Mouse (Mus musculus) 3134 (cell line): ENCODE results near the gene S100a8.
A peak's percentile ranks its signal among the peaks of the same experiment; 100 is the strongest.

Experiments
- DNase-seq: peaks from one replicate; pipeline ENCODE4 v3.0.0-alpha.2; 2011; ENCODE audit warnings: low spot score; ENCODE audit not compliant: insufficient read length; ENCODE audit errors: extremely low read depth

The S100a8 gene

DNA sequence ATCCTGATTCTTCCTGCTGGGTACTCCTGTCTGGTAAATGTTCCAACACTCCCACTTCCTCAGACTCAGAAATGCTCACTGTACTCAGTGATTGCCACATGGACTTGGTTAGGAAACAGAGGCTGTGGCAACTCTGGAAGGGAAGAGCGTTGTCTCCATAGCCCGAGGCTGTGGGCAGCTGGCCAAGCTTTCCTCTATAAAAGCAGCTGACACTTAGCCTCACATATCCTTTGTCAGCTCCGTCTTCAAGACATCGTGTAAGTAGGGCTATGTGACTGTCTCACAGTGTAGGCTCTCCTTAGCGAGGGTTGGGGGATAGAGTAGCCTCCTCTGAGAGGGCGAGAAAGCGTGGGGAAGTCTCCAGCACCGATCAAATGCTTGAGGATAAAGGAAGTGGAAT lies at the start of gene S100a8:
Gene S100a8, plus strand, starts transcription at position 133 of the 400 bp plus-strand sequence.
- DNase-seq, result peak; percentile 47

DNA sequence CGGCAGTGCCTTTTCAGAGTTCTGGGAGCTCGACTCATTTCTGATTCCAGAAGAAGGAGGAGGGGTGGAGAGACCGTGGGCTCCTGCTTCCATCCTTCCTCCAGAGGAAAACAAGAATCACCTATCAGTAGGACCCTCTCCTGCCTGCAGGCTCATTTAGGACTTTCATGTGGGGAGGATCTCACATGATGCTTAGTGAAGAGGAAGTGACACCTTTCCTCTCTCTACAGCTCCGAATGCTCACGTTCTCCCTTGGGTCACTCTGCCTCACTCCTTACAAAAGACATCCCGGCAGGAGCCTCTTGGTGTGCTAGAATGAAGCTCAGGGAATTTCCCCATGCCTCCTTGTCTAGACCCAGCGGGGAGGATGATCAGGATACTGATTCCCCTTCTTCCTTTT lies 47.2 kb upstream of the S100a8 start:
- no peak for DNase-seq

- DNase-seq, result no peak
Observed at GRCm38 (mm10) chr3:90623435-90624071, 45.2 kb upstream of the S100a8 start.

GRCm38 (mm10) chr3:90625496-90625895 lies 43.3 kb upstream of the S100a8 start:
- DNase-seq, result no peak

GRCm38 (mm10) chr3:90626266-90627021 lies 42.3 kb upstream of the S100a8 start:
- no peak for DNase-seq

GRCm38 (mm10) chr3:90627366-90627765 lies 41.4 kb upstream of the S100a8 start:
- no peak for DNase-seq

- DNase-seq, result no peak
Observed at GRCm38 (mm10) chr3:90627807-90628206, 41.0 kb upstream of the S100a8 start.

DNA sequence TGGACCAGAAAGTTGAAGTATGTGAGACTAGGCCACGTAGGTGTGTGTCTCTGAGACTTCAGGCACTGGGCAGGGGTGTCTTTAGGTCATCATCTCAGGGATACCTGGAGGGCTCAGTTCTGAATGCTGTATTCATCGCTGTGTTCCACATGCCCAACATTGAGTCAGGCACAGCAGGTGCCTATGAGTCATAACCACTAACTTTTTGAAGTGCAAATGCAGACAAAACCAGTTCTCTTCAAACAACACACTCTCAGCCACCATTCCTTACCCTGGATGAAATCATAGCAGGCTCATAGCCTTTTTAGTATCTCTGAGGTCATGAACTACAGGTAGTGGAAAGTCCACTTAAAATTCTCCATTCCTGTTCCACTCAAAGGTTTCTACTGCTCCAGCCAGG lies 39.5 kb upstream of the S100a8 start:
- DNase-seq, result no peak

DNA sequence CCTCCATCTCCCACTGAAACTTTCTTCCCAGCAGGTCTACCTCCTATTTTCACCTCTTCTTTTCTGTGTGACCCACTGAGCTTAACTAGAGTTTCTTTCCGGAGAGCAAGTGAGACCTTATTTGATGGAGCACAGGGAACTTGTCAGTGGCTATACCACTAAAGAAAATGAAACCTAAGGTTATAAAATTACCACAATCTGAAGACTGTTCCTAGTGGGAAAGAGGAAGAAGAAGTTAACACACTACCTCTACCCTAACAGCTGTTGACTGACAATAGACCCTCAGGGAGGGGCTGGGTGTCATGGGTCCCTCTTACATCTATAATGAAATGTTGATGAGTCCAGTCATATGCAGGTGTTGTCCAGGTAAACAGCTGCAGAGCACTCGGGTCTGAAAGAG lies 36.8 kb upstream of the S100a8 start:
- no peak for DNase-seq

- peak; percentile 18 for DNase-seq
Observed at GRCm38 (mm10) chr3:90638511-90639275, 30.1 kb upstream of the S100a8 start.

- DNase-seq, result peak; percentile 22
Observed at GRCm38 (mm10) chr3:90639511-90640154, 29.1 kb upstream of the S100a8 start.

DNA sequence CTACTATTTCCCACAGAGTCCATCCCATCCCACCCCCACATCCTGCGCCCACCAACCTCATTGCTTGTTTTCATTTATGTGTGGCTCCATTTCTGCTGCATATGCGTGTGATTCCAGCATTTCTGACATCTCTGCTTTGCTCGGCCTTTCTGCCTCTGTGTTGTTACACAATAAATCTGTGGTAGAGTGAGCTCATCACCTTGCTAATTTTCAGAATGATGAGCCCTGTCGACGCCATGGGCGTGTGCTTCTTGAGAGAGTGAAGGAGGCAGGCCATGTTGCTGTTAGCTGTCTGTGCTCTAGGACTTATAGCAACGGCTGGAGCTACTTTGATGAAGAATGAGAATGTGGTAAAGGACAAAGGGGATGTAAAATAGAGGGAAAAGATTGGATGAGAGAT lies 27.8 kb upstream of the S100a8 start:
- no peak for DNase-seq

DNA sequence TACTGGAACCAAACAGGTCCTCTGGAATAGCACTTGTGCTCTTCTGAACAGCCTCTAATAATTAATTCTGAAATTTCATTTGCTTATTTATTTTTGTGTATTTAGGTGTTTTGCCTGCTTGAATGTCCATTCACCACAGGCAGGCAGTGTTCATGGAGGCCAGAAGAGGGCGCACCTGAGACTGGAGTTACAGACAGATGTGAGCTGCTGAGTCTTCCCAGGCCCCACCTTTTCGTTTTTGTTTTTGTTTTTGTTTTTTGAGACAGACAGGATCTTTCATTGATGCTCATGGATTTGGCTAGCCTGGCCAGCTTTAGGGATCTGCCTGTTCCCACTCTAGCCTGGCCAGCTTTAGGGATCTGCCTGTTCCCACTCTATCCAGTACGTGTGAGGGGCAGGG lies 24.6 kb upstream of the S100a8 start:
- no peak for DNase-seq

DNA sequence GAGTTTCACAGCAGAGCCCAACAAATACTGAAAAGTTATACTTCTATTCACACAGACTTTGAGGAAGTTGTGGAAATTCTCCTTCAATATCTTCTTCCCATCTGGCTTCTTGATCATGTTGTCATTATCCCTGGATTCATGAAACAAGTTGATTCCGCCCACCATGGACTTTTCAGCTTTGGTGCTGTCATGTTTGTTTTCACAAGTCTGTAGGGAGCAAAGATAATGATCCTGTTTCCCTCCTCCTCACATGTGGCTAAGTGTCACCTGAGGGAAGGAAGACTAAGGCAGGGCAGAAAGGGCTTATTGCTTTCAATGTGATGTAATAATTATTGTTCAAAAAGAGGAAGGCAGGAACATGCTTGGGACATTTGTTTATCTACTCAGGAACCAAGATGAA lies 21.5 kb upstream of the S100a8 start:
- DNase-seq, result no peak

GRCm38 (mm10) chr3:90648981-90649380 lies 19.8 kb upstream of the S100a8 start:
- DNase-seq, result no peak

DNA sequence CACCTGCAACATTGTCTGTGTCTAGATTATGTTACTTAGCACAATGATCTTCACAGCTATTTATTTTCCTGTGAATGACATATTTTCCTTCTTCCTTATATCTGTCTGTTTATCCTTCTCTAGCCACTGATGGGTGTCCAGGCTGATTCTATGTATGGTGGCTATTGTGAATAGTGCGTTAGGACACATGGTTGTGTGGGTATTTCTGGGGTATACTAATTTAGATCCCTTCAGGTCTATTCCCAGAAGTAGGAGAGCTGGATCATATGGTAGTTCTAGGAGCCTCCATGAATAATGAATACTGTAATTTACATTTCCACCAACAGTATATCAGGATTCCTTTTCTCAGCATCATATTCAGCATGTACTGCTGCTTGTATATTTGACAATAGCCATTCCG lies 18.9 kb upstream of the S100a8 start:
- DNase-seq, result no peak

DNA sequence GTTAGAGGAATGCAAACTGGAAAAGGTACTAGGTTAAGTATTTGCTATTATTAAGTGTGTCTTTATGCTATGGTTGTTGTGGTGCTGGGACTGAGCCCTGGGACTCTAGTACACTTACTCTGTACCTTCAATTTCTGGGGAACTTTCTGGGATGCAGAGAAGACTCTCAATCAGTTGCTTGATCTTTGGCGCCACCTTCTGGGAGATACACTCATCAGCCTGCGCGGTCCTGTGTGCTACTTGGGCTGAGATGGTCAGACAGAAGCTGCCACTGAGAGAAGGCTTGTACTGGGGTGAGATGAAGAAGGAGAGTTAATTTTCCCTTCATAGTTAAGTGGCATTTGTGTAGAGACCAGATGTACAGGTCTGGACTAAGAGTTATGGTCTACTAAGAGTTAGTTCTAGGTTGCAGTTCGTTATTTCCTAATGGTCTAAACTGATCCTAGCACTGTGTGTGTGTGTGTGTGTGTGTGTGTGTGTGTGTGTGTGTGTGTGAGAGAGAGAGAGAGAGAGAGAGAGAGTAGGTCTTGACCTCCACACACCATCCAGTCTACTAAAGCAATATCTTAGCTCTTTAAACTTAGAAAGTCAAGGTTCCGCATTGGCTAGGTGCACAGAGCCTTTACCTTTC lies 15.8 kb upstream of the S100a8 start:
- DNase-seq, result peak; percentile 28

- DNase-seq, result peak; percentile 43
Observed at GRCm38 (mm10) chr3:90653717-90654116, 15.1 kb upstream of the S100a8 start, which contains the start of gene S100a7a. Gene S100a7a, plus strand, starts transcription at chr3:90654017.

DNA sequence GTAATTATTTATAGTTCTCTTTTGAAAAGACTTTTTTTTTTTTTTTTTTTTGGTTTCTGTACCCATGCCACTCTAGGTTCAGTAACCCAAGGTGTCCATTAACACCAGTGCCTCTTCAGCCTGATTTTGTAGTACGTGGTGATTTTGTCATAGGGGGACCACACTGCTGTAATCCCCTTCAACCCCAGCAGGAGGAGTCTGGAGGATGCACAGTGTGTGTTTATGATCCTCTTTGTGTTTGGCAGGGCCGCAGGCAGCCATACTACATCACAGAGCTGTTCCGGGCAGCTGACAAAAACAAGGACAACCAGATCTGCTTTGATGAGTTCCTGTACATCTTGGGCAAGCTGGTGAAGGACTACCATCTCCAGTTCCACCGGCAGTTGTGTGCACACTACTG lies 11.4 kb upstream of the S100a8 start:
- no peak for DNase-seq

DNA sequence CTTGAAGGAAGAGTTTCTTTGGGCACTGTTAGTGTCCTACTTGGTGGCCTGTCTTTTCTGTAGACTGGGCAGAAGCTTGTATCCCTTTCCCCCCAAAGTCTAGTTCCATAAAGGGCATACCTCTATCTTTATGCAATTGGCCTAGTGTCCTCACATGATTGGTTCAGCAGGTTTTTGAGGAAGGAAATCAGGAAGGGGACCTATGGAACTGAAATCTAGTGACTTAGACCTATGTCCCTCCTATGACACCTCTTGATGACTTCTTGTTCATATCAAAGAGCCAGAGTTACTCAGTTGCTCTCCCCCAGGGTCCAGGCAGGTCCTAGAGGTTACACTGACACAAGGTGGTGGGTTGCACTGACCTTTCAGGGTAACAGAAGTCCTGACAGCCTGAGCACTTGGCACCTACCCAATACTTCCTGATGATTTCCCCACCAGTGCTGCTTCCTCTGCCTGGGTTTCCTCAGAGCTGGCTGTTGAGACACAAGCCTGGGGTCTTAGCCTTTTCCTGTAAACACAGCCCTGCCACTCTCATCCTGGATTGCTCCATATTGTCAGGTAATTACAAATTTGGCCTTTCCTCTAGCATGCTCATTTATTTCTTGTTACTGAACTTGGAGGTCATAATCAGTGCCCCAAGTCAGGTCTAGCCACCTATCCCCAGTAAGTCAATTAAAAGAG lies 9.3 kb upstream of the S100a8 start:
- DNase-seq, result no peak
